Mouse (Mus musculus) E14TG2a.4 (cell line): Measurements from ENCODE around the gene Arih1.
"Not testable (repeated sequence)": the region's sequence is repeated elsewhere in the genome, so short reads cannot be mapped to it uniquely, and the experiment has no call there.

Source experiments
- H3K27me3 ChIP-seq: 2 replicates; pipeline ENCODE4 v1.6.1; 2014; ENCODE audit warnings: low read length, control low read depth; ENCODE audit not compliant: insufficient read depth
- H3K36me3 ChIP-seq: 2 replicates; pipeline ENCODE4 v1.6.1; 2014; ENCODE audit warnings: low read length, control low read depth; ENCODE audit not compliant: insufficient read depth
- H3K4me1 ChIP-seq: replicated peaks from 2 replicates; pipeline ENCODE4 v1.6.1; 2014; ENCODE audit warnings: low read depth, low read length, control low read depth
- H3K4me3 ChIP-seq: replicated peaks from 2 replicates; pipeline ENCODE4 v1.5.1; 2014; ENCODE audit warnings: mild to moderate bottlenecking, low read length
- H3K9me3 ChIP-seq: 2 replicates; pipeline ENCODE4 v1.6.1; 2014; ENCODE audit warnings: low read length, control low read depth
- CTCF ChIP-seq: conservative IDR thresholded peaks from 2 replicates; pipeline ENCODE4 v1.5.1; 2014; ENCODE audit warnings: low read length
- NANOG ChIP-seq: IDR thresholded peaks from 2 replicates; pipeline ENCODE4 v1.6.1; 2014; ENCODE audit warnings: borderline replicate concordance, low read length, mixed read lengths
- POU5F1 ChIP-seq: IDR thresholded peaks from 2 replicates; pipeline ENCODE4 v1.6.1; 2014; ENCODE audit warnings: low read length, borderline replicate concordance

The Arih1 gene

GRCm38 (mm10) chr9:59375626-59376025 lies 110.8 kb downstream of the Arih1 start:
- peaks cover 3% of the 10 kb centered on the region; the same call in 1 of the 2 replicates for H3K36me3 ChIP-seq
- H3K4me1 ChIP-seq: no peaks in the 10 kb centered on the region
- peaks cover 51% of the 10 kb centered on the region for H3K9me3 ChIP-seq
- H3K4me3 ChIP-seq: no peak overlapping the region
- TF ChIP-seq NANOG (no peak), CTCF (no peak), POU5F1 (no peak)
- H3K27me3 ChIP-seq: no peaks in the 10 kb centered on the region

DNA sequence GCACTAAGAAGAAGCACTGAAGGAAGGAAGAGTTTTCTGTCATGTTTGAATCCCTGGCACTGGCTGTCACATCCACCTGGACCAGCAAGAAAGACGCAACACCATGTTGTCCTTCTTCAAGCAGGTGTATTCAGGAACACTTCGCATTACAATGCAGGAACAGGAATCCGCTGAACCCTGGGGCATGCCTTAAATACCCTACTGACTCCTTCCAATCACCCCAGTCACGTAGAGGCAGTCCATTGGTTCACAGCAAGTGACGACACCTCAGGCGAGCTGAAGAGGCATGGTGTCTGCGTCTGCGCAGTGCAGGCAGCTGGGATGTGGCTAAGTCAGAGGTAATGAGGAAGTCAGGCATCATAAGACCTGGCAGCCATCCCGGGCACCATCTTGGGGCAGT lies 116.8 kb downstream of the Arih1 start:
- Histone ChIP-seq H3K36me3 (peaks cover 13% of the 10 kb centered on the region; the same call in 1 of the 2 replicates), H3K27me3 (no peaks in the 10 kb centered on the region), H3K9me3 (peaks cover 58% of the 10 kb centered on the region), H3K4me3 (no peak overlapping the region), H3K4me1 (no peaks in the 10 kb centered on the region)
- TF ChIP-seq POU5F1: no peak
- no peak for TF ChIP-seq CTCF
- no peak for TF ChIP-seq NANOG

GRCm38 (mm10) chr9:59369220-59369619 lies 117.2 kb downstream of the Arih1 start:
- no peak overlapping the region for H3K4me3 ChIP-seq
- TF ChIP-seq POU5F1 (no peak), NANOG (no peak), CTCF (no peak)
- no peaks in the 10 kb centered on the region for H3K4me1 ChIP-seq
- H3K9me3 ChIP-seq: peaks cover 54% of the 10 kb centered on the region
- no peaks in the 10 kb centered on the region for H3K27me3 ChIP-seq
- H3K36me3 ChIP-seq: peaks cover 13% of the 10 kb centered on the region; the same call in 1 of the 2 replicates

GRCm38 (mm10) chr9:59360487-59360886 lies 125.9 kb downstream of the Arih1 start:
- H3K9me3 ChIP-seq, H3K27me3 ChIP-seq, H3K4me3 ChIP-seq, H3K36me3 ChIP-seq, H3K4me1 ChIP-seq: not testable (repeated sequence)

GRCm38 (mm10) chr9:59358041-59358440 lies 128.4 kb downstream of the Arih1 start:
- H3K9me3 ChIP-seq, H3K36me3 ChIP-seq, H3K27me3 ChIP-seq, H3K4me1 ChIP-seq, H3K4me3 ChIP-seq: not testable (repeated sequence)

DNA sequence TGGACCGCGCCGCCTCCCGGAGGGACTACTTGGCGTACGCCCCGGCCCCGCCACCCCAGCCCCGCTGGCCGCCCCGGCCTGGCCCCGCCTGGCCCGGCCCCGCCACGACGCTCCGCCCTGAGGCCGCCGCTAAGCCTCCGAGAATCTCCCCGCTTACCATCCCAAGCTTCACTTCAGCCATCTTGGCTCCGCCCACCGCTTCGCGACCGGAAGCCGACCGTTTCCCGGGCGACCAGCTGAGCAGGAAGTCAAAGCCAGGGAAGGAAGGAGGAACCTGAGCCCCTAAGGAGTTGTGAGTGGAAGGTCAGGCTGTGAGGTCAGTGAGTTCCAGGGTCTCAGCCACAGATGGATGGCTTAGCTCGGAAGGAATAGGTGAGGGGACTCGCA lies 133.2 kb downstream of the Arih1 start, which contains the start of gene Bbs4:
Bbs4 (minus strand) TSS at position 256 of the 387 bp plus-strand sequence.
- Histone ChIP-seq H3K9me3 (no peaks in the 10 kb centered on the region), H3K36me3 (no peaks in the 10 kb centered on the region), H3K4me3 (peak within 1 kb of the TSS; percentile 87), H3K27me3 (no peaks in the 10 kb centered on the region), H3K4me1 (peaks cover 12% of the 10 kb centered on the region)
- TF ChIP-seq POU5F1 (no peak), CTCF (no peak), NANOG (no peak)

DNA sequence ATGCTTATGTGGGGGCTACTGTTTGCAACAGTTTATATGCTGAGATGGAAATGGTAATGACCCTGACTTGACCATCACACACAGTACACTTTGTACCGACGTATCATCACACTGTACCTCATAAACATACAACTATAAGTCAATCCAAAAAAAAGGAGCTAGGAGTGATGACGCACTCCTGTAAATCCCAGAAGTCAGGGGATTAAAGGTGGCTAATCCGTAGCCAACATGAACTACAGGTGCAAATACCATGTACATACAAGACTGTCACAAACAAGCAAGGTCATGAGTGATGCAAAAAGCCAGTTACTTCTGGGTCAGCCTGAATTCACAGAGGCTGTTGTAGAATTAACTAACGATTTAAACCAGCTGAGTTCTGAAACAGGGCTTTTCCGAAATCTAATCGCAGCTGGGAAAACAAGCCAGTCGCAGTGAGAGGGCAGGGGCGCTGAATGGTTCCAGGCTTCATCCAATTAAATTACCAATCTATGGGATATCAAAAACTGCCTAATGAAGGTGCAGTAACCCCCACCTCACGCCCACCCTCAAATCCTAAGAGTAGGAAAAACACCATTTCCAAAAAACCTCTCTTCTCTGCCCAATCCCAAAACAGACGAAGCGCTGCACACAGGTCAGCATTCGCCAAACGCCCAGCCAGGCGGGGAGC lies 133.7 kb downstream of the Arih1 start:
- TF ChIP-seq CTCF: no peak
- TF ChIP-seq POU5F1: no peak
- no peak for TF ChIP-seq NANOG
- Histone ChIP-seq H3K4me3 (peak overlapping the region; percentile 87), H3K9me3 (no peaks in the 10 kb centered on the region), H3K4me1 (peaks cover 12% of the 10 kb centered on the region), H3K36me3 (no peaks in the 10 kb centered on the region), H3K27me3 (no peaks in the 10 kb centered on the region)

GRCm38 (mm10) chr9:59346176-59346575 lies 140.2 kb downstream of the Arih1 start:
- Histone ChIP-seq H3K4me1 (no peaks in the 10 kb centered on the region), H3K27me3 (no peaks in the 10 kb centered on the region), H3K9me3 (no peaks in the 10 kb centered on the region), H3K36me3 (peaks cover 16% of the 10 kb centered on the region), H3K4me3 (no peak overlapping the region)
- TF ChIP-seq CTCF (no peak), POU5F1 (no peak), NANOG (no peak)

GRCm38 (mm10) chr9:59340002-59340401 lies 146.4 kb downstream of the Arih1 start:
- no peak for TF ChIP-seq POU5F1
- TF ChIP-seq CTCF: peak; percentile 56
- Histone ChIP-seq H3K4me3 (no peak overlapping the region), H3K36me3 (peaks cover 46% of the 10 kb centered on the region), H3K9me3 (no peaks in the 10 kb centered on the region), H3K4me1 (no peaks in the 10 kb centered on the region), H3K27me3 (no peaks in the 10 kb centered on the region)
